Mouse (Mus musculus): ENCODE results near the gene Chm. TPM values are rescaled to one million over a fixed set of nuclear protein-coding genes. Genes with fewer than 3 reads are reported as not detected.
A peak's percentile ranks its signal among the peaks of the same experiment; 100 is the strongest.
"Not testable (repeated sequence)": the region's sequence is repeated elsewhere in the genome, so short reads cannot be mapped to it uniquely, and the experiment has no call there.

Gene Chm
- 8.3 and 9.0 TPM in 2 replicates for polyA plus RNA-seq (2015; fragmentation: Nextera tagmentation; extraction: Ambion mirVana)

DNA sequence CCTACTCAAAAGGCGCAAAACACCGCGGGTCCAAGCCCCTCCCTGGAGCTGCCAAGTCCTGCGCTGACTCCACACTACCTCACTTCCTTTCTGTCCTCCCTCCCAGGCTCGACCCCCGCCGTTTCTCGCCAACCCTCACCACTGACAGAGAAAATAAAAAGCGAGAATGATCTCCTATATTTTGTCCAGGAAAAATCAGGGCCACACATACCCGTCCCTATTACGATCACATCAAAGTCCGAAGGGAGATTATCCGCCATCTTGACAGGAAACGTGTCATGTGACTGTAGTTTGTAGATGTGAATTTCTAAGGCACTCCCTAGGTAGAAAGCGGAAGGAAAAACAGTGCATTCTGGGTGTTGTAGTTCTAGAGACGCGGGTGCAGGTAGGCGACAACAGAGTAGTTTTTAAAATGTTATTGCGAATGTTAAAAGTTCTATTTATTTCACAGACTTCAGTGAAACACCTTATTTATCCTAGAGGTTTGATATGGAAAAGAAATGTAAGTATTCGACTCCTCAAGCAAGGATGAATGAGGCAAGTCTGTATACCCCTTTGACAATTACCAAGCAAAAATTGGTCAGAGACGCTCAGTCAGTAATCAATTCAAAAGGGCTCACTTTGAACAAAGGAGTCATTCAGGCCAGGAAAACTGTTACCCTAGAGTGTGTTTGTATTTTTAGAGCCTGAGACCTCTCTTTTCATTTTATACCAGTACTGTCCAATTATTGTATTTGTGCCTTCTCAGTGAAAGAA, at the start of gene Chm:
Chm (minus strand) TSS at position 288 of the 756 bp plus-strand sequence.
- H3K9me3 ChIP-seq (replicated peaks): no peaks in the 10 kb centered on the region
- H3K27ac ChIP-seq: peak within 1 kb of the TSS; percentile 75
- peak within 1 kb of the TSS; percentile 67 for H3K4me3 ChIP-seq
- H3K4me1 ChIP-seq (replicated peaks): no peaks in the 10 kb centered on the region
- peak within 1 kb of the TSS; percentile 46 for H3K4me2 ChIP-seq
- peak; percentile 81 for ATAC-seq (replicated peaks; ENCODE audit: insufficient number of reproducible peaks, insufficient read depth, low FRiP score, low read depth)
- WGBS: 8% methylated on average over 21 of the region's 21 CpGs
- peak within 1 kb of the TSS; percentile 58 for H3K9ac ChIP-seq
- no peaks in the 10 kb centered on the region for H3K36me3 ChIP-seq
- H3K27me3 ChIP-seq: no peaks in the 10 kb centered on the region

DNA sequence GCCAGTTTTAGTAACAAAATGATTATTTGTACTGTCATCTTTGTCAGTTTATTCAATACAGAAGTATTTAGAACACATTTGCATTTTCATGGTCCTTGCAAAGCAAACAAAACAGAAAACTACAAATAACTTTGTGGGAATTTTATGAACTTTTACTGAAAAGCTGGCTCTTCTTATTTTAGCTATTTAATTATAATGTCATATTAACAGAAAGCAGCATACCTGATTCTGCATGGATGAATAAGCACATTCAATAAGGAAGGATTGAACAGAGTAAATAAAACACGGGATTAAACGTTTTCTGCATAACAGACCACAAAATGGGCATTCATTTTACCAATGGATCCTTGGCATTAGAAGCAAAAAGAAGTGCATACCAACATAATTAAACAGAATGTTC, 8.6 kb upstream of the Chm start:
- no peaks in the 10 kb centered on the region for H3K36me3 ChIP-seq
- no peak overlapping the region for H3K4me3 ChIP-seq
- H3K4me2 ChIP-seq: no peak overlapping the region
- H3K9ac ChIP-seq: no peak overlapping the region
- H3K27ac ChIP-seq: no peak overlapping the region
- ATAC-seq (replicated peaks; ENCODE audit: insufficient number of reproducible peaks, insufficient read depth, low FRiP score, low read depth): no peak
- WGBS: 22% methylated on average over 2 of the region's 2 CpGs
- H3K9me3 ChIP-seq (replicated peaks): no peaks in the 10 kb centered on the region
- no peaks in the 10 kb centered on the region for H3K27me3 ChIP-seq
- no peaks in the 10 kb centered on the region for H3K4me1 ChIP-seq (replicated peaks)

DNA sequence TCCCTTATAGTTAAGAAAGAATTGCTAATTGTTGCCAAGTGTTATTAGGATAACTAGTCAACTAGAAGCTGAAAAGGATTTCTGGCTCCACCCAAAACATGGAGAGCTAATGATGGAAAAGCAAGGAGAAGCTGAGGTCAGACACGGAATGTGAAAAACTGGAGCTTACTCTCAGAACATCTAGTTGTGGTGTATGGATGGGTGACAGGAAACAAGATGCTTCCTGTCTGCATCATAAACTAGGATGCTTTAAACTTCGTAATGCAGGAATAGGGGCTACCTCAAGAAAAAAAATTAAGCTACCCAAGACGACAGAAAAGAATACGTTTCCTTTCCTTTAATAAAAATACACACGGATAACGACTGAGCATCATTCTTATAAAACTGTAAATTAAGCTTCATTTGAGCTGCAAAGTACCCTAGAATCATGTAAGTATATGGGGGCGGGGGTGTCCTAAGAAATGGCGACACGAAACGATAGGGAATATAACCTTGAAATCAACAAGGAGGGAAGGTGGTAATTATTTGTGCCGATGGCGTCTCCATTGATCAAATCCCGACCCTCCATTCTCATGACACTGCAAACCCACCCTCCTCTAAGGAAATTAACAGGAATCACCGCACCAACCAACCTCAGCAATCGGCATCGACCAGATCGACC, 618 bp downstream of the Chm start:
- Histone ChIP-seq H3K9ac (peak overlapping the region; percentile 58), H3K4me2 (peak overlapping the region; percentile 46), H3K4me1 (replicated peaks) (no peaks in the 10 kb centered on the region), H3K27ac (peak overlapping the region; percentile 75), H3K27me3 (no peaks in the 10 kb centered on the region), H3K36me3 (no peaks in the 10 kb centered on the region), H3K4me3 (peak overlapping the region; percentile 67), H3K9me3 (replicated peaks) (no peaks in the 10 kb centered on the region)
- WGBS: 11% methylated on average over 17 of the region's 17 CpGs
- no peak for ATAC-seq (replicated peaks; ENCODE audit: insufficient number of reproducible peaks, insufficient read depth, low FRiP score, low read depth)

DNA sequence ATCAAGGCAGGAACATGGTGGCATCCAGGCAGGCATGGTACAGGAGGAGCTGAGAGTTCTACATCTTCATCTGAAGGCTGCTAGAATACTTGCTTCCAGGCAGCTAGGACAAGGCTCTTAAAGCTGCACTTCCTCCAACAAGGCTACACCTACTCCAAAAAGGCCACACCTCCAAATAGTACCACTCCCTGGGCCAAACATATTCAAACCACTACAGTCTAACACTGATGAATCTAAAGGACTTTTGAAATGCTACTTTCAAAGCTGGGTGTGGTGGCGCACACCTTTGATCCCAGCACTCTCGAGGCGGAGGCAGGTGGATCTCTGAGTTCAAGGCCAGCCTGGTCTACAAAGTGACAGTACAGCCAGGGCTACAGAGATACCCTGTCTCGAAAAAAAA, 4.5 kb downstream of the Chm start:
- H3K27me3 ChIP-seq; H3K9ac ChIP-seq; H3K4me1 ChIP-seq (replicated peaks); H3K9me3 ChIP-seq (replicated peaks); ATAC-seq (replicated peaks; ENCODE audit: insufficient number of reproducible peaks, insufficient read depth, low FRiP score, low read depth); H3K36me3 ChIP-seq; H3K4me2 ChIP-seq; H3K27ac ChIP-seq; H3K4me3 ChIP-seq: not testable (repeated sequence)
- WGBS: 85% methylated on average over 4 of the region's 4 CpGs

DNA sequence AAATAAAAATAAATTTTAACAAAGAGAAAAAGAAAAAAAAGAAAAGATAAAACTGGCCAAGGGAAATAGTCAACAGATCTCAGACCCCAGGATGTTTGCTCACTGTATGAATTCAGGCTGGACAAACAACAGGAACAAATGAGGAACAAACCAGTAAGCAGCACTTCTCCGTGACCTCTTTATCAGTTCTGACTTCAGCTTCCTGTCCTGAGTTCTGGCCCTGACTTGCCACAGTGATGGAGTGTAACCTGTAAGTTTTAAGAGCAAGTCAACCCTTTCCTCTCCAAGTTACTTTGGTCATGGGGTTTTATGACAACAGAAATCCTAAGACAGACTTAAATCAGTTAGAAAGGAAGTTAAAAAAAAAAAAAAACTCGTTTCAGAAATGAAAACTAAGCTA, 12.6 kb downstream of the Chm start:
- H3K27me3 ChIP-seq: no peaks in the 10 kb centered on the region
- ATAC-seq (replicated peaks; ENCODE audit: insufficient number of reproducible peaks, insufficient read depth, low FRiP score, low read depth): no peak
- no peaks in the 10 kb centered on the region for H3K9me3 ChIP-seq (replicated peaks)
- 49% methylated on average over 2 of the region's 2 CpGs for WGBS
- H3K4me2 ChIP-seq: no peak overlapping the region
- H3K9ac ChIP-seq: no peak overlapping the region
- H3K4me3 ChIP-seq: no peak overlapping the region
- H3K27ac ChIP-seq: no peak overlapping the region
- H3K4me1 ChIP-seq (replicated peaks): no peaks in the 10 kb centered on the region
- no peaks in the 10 kb centered on the region for H3K36me3 ChIP-seq

DNA sequence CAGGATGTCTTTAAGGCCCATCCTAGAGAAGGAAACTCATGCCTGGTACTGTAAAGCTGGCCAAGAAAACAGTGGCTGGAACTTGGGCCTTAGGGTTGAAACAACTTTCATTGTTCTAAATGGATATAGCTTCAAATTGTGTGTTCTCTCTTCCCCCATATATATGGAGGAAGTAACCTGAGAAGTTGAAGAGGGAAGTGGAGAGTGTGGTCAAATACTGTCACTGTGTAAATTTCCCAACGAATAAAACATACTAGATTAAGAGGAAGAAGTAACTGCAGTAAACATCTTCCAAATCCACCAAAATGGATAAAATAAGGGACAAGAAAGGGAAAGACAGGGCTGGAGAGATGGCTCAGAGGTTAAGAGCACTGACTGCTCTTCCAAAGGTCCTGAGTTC, 13.0 kb downstream of the Chm start:
- no peaks in the 10 kb centered on the region for H3K36me3 ChIP-seq
- H3K4me3 ChIP-seq: no peak overlapping the region
- no peak overlapping the region for H3K4me2 ChIP-seq
- H3K27ac ChIP-seq: no peak overlapping the region
- no peaks in the 10 kb centered on the region for H3K9me3 ChIP-seq (replicated peaks)
- no peaks in the 10 kb centered on the region for H3K4me1 ChIP-seq (replicated peaks)
- no peaks in the 10 kb centered on the region for H3K27me3 ChIP-seq
- no peak overlapping the region for H3K9ac ChIP-seq
- no peak for ATAC-seq (replicated peaks; ENCODE audit: insufficient number of reproducible peaks, insufficient read depth, low FRiP score, low read depth)
- 41% methylated on average over 1 of the region's 1 CpGs for WGBS

DNA sequence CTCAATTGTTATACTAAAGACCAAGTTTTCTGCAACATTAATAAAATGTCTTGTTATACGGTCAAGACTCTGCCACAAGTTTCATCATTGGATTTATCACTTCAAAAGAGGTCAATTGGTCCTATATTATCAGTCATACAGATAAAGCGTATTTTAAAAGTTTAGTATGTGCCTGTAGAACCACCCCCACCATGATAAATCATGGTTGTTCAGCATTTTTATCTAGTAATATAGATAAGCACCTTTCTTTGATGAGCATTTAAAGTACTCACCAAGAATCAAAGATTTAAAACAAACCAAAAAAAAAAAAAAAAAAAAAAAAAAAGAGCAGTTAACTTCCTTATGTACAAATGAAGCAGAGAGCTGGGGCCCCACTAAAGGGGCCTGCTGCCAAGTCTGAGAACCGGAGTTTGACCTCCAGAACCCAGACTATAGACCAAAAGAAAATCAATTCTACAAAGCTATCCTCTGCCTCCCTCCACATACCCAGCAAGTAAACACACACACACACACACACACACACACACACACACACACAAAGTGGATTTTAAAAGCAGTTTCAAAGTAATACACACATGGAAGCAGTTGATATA, 25.0 kb downstream of the Chm start:
- ATAC-seq (replicated peaks; ENCODE audit: insufficient number of reproducible peaks, insufficient read depth, low FRiP score, low read depth): no peak

DNA sequence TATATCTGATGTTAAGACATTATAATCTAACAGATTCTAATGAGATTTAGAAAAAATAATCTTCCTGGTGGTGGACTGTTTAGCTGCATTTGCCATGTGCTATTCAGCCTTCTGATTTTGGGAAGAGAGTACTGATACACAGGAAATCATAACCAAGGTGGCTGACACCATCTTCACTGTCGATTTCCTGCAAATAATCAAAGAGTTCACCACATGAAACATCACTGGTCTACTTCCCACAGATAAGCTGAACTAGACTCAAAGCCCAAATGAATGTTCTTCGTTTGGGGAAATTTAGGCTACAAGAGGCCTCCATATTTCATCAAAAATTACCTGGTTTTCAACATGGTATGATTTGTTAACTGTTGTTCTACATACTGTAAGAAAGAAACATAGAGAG, 101.1 kb downstream of the Chm start:
- Histone ChIP-seq H3K9ac (no peak overlapping the region), H3K4me1 (replicated peaks) (no peaks in the 10 kb centered on the region), H3K9me3 (replicated peaks) (no peaks in the 10 kb centered on the region), H3K4me2 (no peak overlapping the region), H3K27ac (no peak overlapping the region), H3K36me3 (no peaks in the 10 kb centered on the region), H3K4me3 (no peak overlapping the region), H3K27me3 (no peaks in the 10 kb centered on the region)
- 70% methylated on average over 2 of the region's 2 CpGs for WGBS
- ATAC-seq (replicated peaks; ENCODE audit: insufficient number of reproducible peaks, insufficient read depth, low FRiP score, low read depth): no peak

More for the DNA sequence above, 25.0 kb downstream of the Chm start:
- Histone ChIP-seq H3K9ac (no peak overlapping the region), H3K27me3 (no peaks in the 10 kb centered on the region), H3K27ac (no peak overlapping the region), H3K4me2 (no peak overlapping the region), H3K36me3 (no peaks in the 10 kb centered on the region), H3K9me3 (replicated peaks) (no peaks in the 10 kb centered on the region), H3K4me3 (no peak overlapping the region), H3K4me1 (replicated peaks) (no peaks in the 10 kb centered on the region)
- 50% methylated on average over 3 of the region's 3 CpGs for WGBS

DNA sequence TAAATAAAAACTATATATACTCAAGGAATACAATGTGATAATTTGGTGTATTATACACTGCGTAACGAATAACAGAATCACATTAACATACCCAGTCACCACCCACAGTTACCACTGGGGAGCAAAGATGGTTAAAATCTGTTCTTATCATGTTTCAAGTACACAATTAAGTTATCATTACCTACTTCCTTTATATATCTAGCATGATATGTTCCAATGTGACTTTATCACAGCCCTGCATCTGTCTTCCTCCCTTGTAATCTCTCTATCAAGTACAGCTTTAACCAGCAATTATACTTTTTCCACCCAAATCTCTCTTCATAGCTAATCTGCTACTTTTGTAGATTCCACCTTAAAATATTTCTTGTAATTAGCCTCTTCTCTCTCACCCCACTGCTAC, 109.3 kb downstream of the Chm start:
- no peak for ATAC-seq (replicated peaks; ENCODE audit: insufficient number of reproducible peaks, insufficient read depth, low FRiP score, low read depth)
- no peaks in the 10 kb centered on the region for H3K36me3 ChIP-seq
- no peaks in the 10 kb centered on the region for H3K9me3 ChIP-seq (replicated peaks)
- H3K27ac ChIP-seq: no peak overlapping the region
- no peaks in the 10 kb centered on the region for H3K27me3 ChIP-seq
- H3K4me3 ChIP-seq: no peak overlapping the region
- H3K4me2 ChIP-seq: no peak overlapping the region
- 92% methylated on average over 2 of the region's 2 CpGs for WGBS
- no peak overlapping the region for H3K9ac ChIP-seq
- H3K4me1 ChIP-seq (replicated peaks): no peaks in the 10 kb centered on the region

DNA sequence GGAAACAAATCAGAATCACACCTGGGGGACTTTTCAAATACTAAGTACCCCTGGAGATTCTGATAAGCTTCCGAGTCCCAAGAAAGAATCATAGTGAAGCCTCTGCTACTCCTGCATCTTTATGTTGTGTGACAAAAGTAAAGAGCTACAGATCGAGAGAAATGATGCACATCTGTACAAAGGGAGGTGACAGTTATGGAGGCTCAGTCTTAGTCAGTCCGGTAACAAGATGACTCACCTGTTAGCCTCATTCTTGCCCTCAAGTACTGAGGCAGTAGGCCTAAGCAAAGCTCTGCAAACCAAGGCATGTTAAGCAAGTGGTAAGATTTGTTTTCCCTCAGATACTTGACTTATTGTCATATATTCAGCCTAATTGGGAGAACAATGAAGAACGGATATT, 110.5 kb downstream of the Chm start:
- Histone ChIP-seq H3K4me2 (no peak overlapping the region), H3K4me3 (no peak overlapping the region), H3K4me1 (replicated peaks) (no peaks in the 10 kb centered on the region), H3K27me3 (no peaks in the 10 kb centered on the region), H3K36me3 (no peaks in the 10 kb centered on the region), H3K9me3 (replicated peaks) (no peaks in the 10 kb centered on the region), H3K9ac (no peak overlapping the region), H3K27ac (no peak overlapping the region)
- WGBS: 85% methylated on average over 4 of the region's 4 CpGs
- no peak for ATAC-seq (replicated peaks; ENCODE audit: insufficient number of reproducible peaks, insufficient read depth, low FRiP score, low read depth)

DNA sequence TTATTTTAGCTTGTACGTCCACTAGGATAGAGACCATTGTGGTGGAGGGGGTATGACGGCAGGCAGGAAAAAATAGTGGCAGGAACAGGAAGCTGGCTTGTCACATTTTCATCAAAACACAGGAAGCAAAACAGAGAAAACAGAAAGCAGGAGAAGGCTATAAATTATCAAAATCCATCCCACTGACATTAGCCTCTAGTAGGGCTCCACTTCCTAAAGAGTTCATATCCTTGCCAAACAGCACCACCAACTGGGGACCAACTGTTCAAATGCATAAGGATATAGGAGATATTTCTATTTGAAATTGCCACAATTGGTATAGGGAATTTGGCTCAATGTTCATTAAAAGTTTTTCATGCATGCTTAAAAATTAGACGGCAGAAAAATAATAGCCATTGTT, 181.7 kb downstream of the Chm start:
- no peaks in the 10 kb centered on the region for H3K27me3 ChIP-seq
- H3K4me2 ChIP-seq: no peak overlapping the region
- no peaks in the 10 kb centered on the region for H3K4me1 ChIP-seq (replicated peaks)
- no peaks in the 10 kb centered on the region for H3K36me3 ChIP-seq
- no peak for ATAC-seq (replicated peaks; ENCODE audit: insufficient number of reproducible peaks, insufficient read depth, low FRiP score, low read depth)
- H3K9me3 ChIP-seq (replicated peaks): no peaks in the 10 kb centered on the region
- H3K27ac ChIP-seq: no peak overlapping the region
- H3K4me3 ChIP-seq: no peak overlapping the region
- H3K9ac ChIP-seq: no peak overlapping the region
- WGBS: 69% methylated on average over 3 of the region's 3 CpGs

Data from heart, embryonic 15.5 days (tissue).